ENCODE assay signal across 11 mouse cellular contexts in genomic region chr5:67634339-67634738, GRCm38 (mm10). TPM values are rescaled to one million over a fixed set of nuclear protein-coding genes. Genes with fewer than 3 reads are reported as not detected.
DNase-seq lines count a peak whose midpoint lies in the region; ATAC-seq and TF ChIP-seq lines count a peak whose summit lies in the region.
"Had no signal": no experiment of that assay in that cellular context is flagged by ENCODE, and none has a peak within 500 bp of the region (broad histone marks: within the 10 kb centered on the region; RNA-seq: fewer than 3 reads in every experiment).

No protein-coding gene starts in this region.

- H3K4me1 ChIP-seq in lung, embryonic 15.5 days: peaks cover 14% of the 10 kb centered on the region
- peaks cover 16% of the 10 kb centered on the region for H3K4me1 ChIP-seq in forebrain, embryonic 16.5 days (replicated peaks; ENCODE audit: control insufficient read depth, insufficient read depth, low read length)
- peaks cover 32% of the 10 kb centered on the region for H3K4me1 ChIP-seq in midbrain, embryonic 10.5 days
- H3K4me1 ChIP-seq in cerebellum, adult 2 months (ENCODE audit: control insufficient read depth, insufficient read depth, low read length): no peaks in the 10 kb centered on the region

- WGBS in lung, embryonic 15.5 days: 52% methylated on average over 3 of the region's 3 CpGs
- 3% methylated on average over 3 of the region's 3 CpGs for WGBS in forebrain, embryonic 16.5 days
- 16% methylated on average over 3 of the region's 3 CpGs for WGBS in midbrain, embryonic 10.5 days
- WGBS in cerebellum, adult 2 months: 37% methylated on average over 3 of the region's 3 CpGs

- H3K36me3 ChIP-seq in lung, embryonic 15.5 days: peaks cover 4% of the 10 kb centered on the region; the same call in 1 of the 2 replicates
- H3K36me3 ChIP-seq in forebrain, embryonic 16.5 days (ENCODE audit: control insufficient read depth, insufficient read depth): 0 out of 2 replicates have a peak, but pooled peaks cover 2% of the 10 kb centered on the region
- peaks cover 16% of the 10 kb centered on the region; the same call in 1 of the 2 replicates for H3K36me3 ChIP-seq in midbrain, embryonic 10.5 days

- no peak for DNase-seq in lung, postnatal 25 days (ENCODE audit: low spot score)
- no peak for DNase-seq in midbrain, embryonic 10.5 days (ENCODE audit: low spot score)
- DNase-seq in cerebellum, postnatal 36 days: no peak
- no peak for DNase-seq in cerebellum, adult 2 months
- no peak for DNase-seq in ovary, postnatal 14 days (ENCODE audit: low spot score)
- DNase-seq: adrenal gland, adult 8-10 months; cerebellum, adult 11-12 months; liver had no signal

- H3K27ac ChIP-seq in lung, embryonic 15.5 days: peak overlapping the region; percentile 42
- H3K27ac ChIP-seq in forebrain, embryonic 16.5 days (ENCODE audit: low read length): peak overlapping the region; percentile 14
- peak overlapping the region; percentile 85 for H3K27ac ChIP-seq in midbrain, embryonic 10.5 days (replicated peaks)
- H3K27ac ChIP-seq in cerebellum, adult 2 months (ENCODE audit: insufficient read depth, low read length): no peak overlapping the region

- peak; percentile 49; the same call in 1 of the 2 replicates for ATAC-seq in lung, embryonic 15.5 days (ENCODE audit: borderline replicate concordance, extremely low read depth, low FRiP score, low TSS enrichment)
- peak; percentile 84 for ATAC-seq in forebrain, embryonic 16.5 days
- ATAC-seq: inflammation-experienced regulatory T-cells, adult 6 months had no signal

- no peak overlapping the region for H3K4me3 ChIP-seq in lung, embryonic 15.5 days
- H3K4me3 ChIP-seq in forebrain, embryonic 16.5 days (replicated peaks; ENCODE audit: low read length): no peak overlapping the region
- H3K4me3 ChIP-seq in midbrain, embryonic 10.5 days: peak overlapping the region; percentile 37; the same call in 1 of the 2 replicates
- H3K4me3 ChIP-seq in cerebellum, adult 2 months (replicated peaks; ENCODE audit: insufficient read depth, low read depth, low read length): no peak overlapping the region

- H3K9me3 ChIP-seq in lung, embryonic 15.5 days: no peaks in the 10 kb centered on the region
- H3K9me3 ChIP-seq in forebrain, embryonic 16.5 days (ENCODE audit: control insufficient read depth, low read length): no peaks in the 10 kb centered on the region
- H3K9me3 ChIP-seq in midbrain, embryonic 10.5 days (replicated peaks): no peaks in the 10 kb centered on the region

- TF ChIP-seq CTCF in cerebellum, adult 2 months (IDR thresholded peaks at IDR 0.05; ENCODE audit: borderline replicate concordance, insufficient read depth, low read depth, low read length): no peak

- H3K9ac ChIP-seq in lung, embryonic 15.5 days: no peak overlapping the region
- H3K9ac ChIP-seq in forebrain, embryonic 16.5 days (replicated peaks; ENCODE audit: low read depth, low read length): no peak overlapping the region

- no peak for TF ChIP-seq POLR2A in cerebellum, adult 2 months (IDR thresholded peaks at IDR 0.05; ENCODE audit: borderline replicate concordance, insufficient read depth, low read length)

- no peak overlapping the region for H3K4me2 ChIP-seq in lung, embryonic 15.5 days
- no peak overlapping the region for H3K4me2 ChIP-seq in forebrain, embryonic 16.5 days (ENCODE audit: low read length)

- H3K27me3 ChIP-seq in lung, embryonic 15.5 days: no peaks in the 10 kb centered on the region
- no peaks in the 10 kb centered on the region for H3K27me3 ChIP-seq in forebrain, embryonic 16.5 days (replicated peaks; ENCODE audit: control insufficient read depth, insufficient read depth, low read length)
- H3K27me3 ChIP-seq in midbrain, embryonic 10.5 days (ENCODE audit: low read depth, poor library complexity, severe bottlenecking): peaks cover 76% of the 10 kb centered on the region
- H3K27me3 ChIP-seq in cerebellum, adult 2 months (ENCODE audit: control insufficient read depth, insufficient read depth, low read length): no peaks in the 10 kb centered on the region

RNA-seq across cellular contexts. Expression of gene Shisa3, which starts 26.7 kb away (rescaled TPM):
- 2.8 and 3.1 TPM in 2 replicates for polyA plus RNA-seq in lung, embryonic 15.5 days (2015; fragmentation: Nextera tagmentation; extraction: Ambion mirVana)
- polyA plus RNA-seq in forebrain, embryonic 16.5 days (2015; fragmentation: Nextera tagmentation; extraction: Ambion mirVana): 1.1 and 2.8 TPM in 2 replicates
- polyA plus RNA-seq in midbrain, embryonic 10.5 days (2016; fragmentation: Nextera tagmentation; extraction: Ambion mirVana): 16.2 and 30.1 TPM in 2 replicates
- polyA plus RNA-seq in cerebellum, adult 2 months (2012; rRNA removed): 0.27 and 0.38 TPM in 2 replicates
